Mouse (Mus musculus) liver, postnatal 0 days (tissue): ENCODE measurements at regions not wholly inside any gene's neighbourhood (a gene's known extent, or its start where the extent isn't known, plus 50 kb on each side); places are given as distances from the start of the nearest gene placed in this dataset.

Source experiments
- ATAC-seq: fragments of 200-750 bp; cut with Nextera tagmentation; 2 replicates; pipeline ENCODE4 v1.8.0; 2017; ENCODE audit warnings: mild to moderate bottlenecking, moderate library complexity
- DNase-seq: peaks from one replicate; pipeline ENCODE4 v3.0.0-alpha.2; 2016
- H3K27ac ChIP-seq: fragments of 300-500 bp; sonication (generic); 2 replicates; pipeline ENCODE4 v1.5.1; 2014; ENCODE audit warnings: antibody characterized with exemption, moderate library complexity, mild to moderate bottlenecking, low read depth
- H3K27me3 ChIP-seq: fragments of 300-500 bp; sonication (generic); 2 replicates; pipeline ENCODE4 v1.6.1; 2014; ENCODE audit warnings: low read length, control low read depth, mixed read lengths; ENCODE audit not compliant: insufficient read depth
- H3K36me3 ChIP-seq: fragments of 300-500 bp; sonication (generic); replicated peaks from 2 replicates; pipeline ENCODE4 v1.6.1; 2014; ENCODE audit warnings: mild to moderate bottlenecking, control low read depth, low read length, moderate library complexity, mixed read lengths; ENCODE audit not compliant: insufficient read depth
- H3K4me1 ChIP-seq: fragments of 300-500 bp; sonication (generic); 2 replicates; pipeline ENCODE4 v1.6.1; 2014; ENCODE audit warnings: antibody characterized with exemption, mild to moderate bottlenecking, control low read depth; ENCODE audit not compliant: insufficient read depth
- H3K4me2 ChIP-seq: fragments of 300-500 bp; sonication (generic); 2 replicates; pipeline ENCODE4 v1.6.1; 2014; ENCODE audit warnings: low read depth, mild to moderate bottlenecking, low read length, moderate library complexity, mixed read lengths
- H3K4me3 ChIP-seq: fragments of 300-500 bp; sonication (generic); 2 replicates; pipeline ENCODE4 v1.5.1; 2014; ENCODE audit warnings: low read depth, low read length
- H3K9ac ChIP-seq: fragments of 300-500 bp; sonication (generic); replicated peaks from 2 replicates; pipeline ENCODE4 v1.6.1; 2014; ENCODE audit warnings: mild to moderate bottlenecking, moderate library complexity
- H3K9me3 ChIP-seq: fragments of 300-500 bp; sonication (generic); 2 replicates; pipeline ENCODE4 v1.6.1; 2016; ENCODE audit warnings: mild to moderate bottlenecking, control low read depth, low read length, mixed read lengths
- CTCF ChIP-seq: sonication (generic); IDR thresholded peaks from 2 replicates; pipeline ENCODE4 v1.5.1; 2016; ENCODE audit warnings: antibody characterized with exemption, low read depth
- EP300 ChIP-seq: IDR thresholded peaks from 2 replicates; pipeline ENCODE4 v1.6.1; 2016; ENCODE audit warnings: antibody characterized with exemption, low read depth, mild to moderate bottlenecking
- WGBS: fragments of 180-500 bp; shearing (Covaris S2); extraction: QIAGEN DNeasy Blood & Tissue Kit; methylation state at CpG from one replicate; pipeline ENCODE4 v1.1.7; 2014; ENCODE audit not compliant: insufficient replicate concordance; 5-methylcytosine and 5-hydroxymethylcytosine counted together

- H3K27me3 ChIP-seq, result no peaks in the 10 kb centered on the region
- H3K4me2 ChIP-seq, result no peak overlapping the region
- no peak for ATAC-seq
- no peaks in the 10 kb centered on the region for H3K4me1 ChIP-seq
- no peak overlapping the region for H3K4me3 ChIP-seq
- WGBS, result 49% methylated on average over 3 of the region's 3 CpGs
- TF ChIP-seq CTCF, result no peak
- TF ChIP-seq EP300, result no peak
- H3K27ac ChIP-seq, result no peak overlapping the region
- H3K36me3 ChIP-seq, result no peaks in the 10 kb centered on the region
- DNase-seq, result no peak
- H3K9ac ChIP-seq, result no peak overlapping the region
- H3K9me3 ChIP-seq, result no peaks in the 10 kb centered on the region
Observed at GRCm38 (mm10) chr15:74454543-74454942, 181.6 kb downstream of the Mroh4 start.

GRCm38 (mm10) chr15:74453810-74454209, 182.3 kb downstream of the Mroh4 start:
- Histone ChIP-seq H3K9me3 (no peaks in the 10 kb centered on the region), H3K27ac (no peak overlapping the region), H3K36me3 (no peaks in the 10 kb centered on the region), H3K4me3 (no peak overlapping the region), H3K9ac (no peak overlapping the region), H3K4me1 (no peaks in the 10 kb centered on the region), H3K4me2 (no peak overlapping the region), H3K27me3 (no peaks in the 10 kb centered on the region)
- no peak for TF ChIP-seq CTCF
- TF ChIP-seq EP300, result no peak
- 52% methylated on average over 6 of the region's 6 CpGs for WGBS
- ATAC-seq (no peak), DNase-seq (no peak)

- no peaks in the 10 kb centered on the region for H3K36me3 ChIP-seq
- H3K9me3 ChIP-seq, result no peaks in the 10 kb centered on the region
- no peak overlapping the region for H3K4me3 ChIP-seq
- H3K27me3 ChIP-seq, result no peaks in the 10 kb centered on the region
- ATAC-seq (no peak), DNase-seq (no peak)
- no peak overlapping the region for H3K4me2 ChIP-seq
- WGBS, result 79% methylated on average over 3 of the region's 3 CpGs
- H3K27ac ChIP-seq, result no peak overlapping the region
- TF ChIP-seq EP300, result no peak
- no peak for TF ChIP-seq CTCF
- H3K9ac ChIP-seq, result no peak overlapping the region
- no peaks in the 10 kb centered on the region for H3K4me1 ChIP-seq
Observed at GRCm38 (mm10) chr15:74452426-74452825, 183.7 kb downstream of the Mroh4 start.

- Histone ChIP-seq H3K27me3 (no peaks in the 10 kb centered on the region), H3K4me3 (no peak overlapping the region), H3K4me2 (no peak overlapping the region), H3K9me3 (no peaks in the 10 kb centered on the region), H3K36me3 (no peaks in the 10 kb centered on the region), H3K27ac (no peak overlapping the region), H3K9ac (no peak overlapping the region), H3K4me1 (no peaks in the 10 kb centered on the region)
- 74% methylated on average over 13 of the region's 13 CpGs for WGBS
- DNase-seq (no peak), ATAC-seq (no peak)
- TF ChIP-seq EP300, result no peak
- no peak for TF ChIP-seq CTCF
Observed at GRCm38 (mm10) chr15:74441889-74442288, 194.3 kb downstream of the Mroh4 start.

- no peaks in the 10 kb centered on the region for H3K27me3 ChIP-seq
- H3K27ac ChIP-seq, result no peak overlapping the region
- no peaks in the 10 kb centered on the region for H3K4me1 ChIP-seq
- no peak overlapping the region for H3K4me3 ChIP-seq
- DNase-seq (no peak), ATAC-seq (no peak)
- TF ChIP-seq EP300 (no peak), CTCF (no peak)
- no peak overlapping the region for H3K9ac ChIP-seq
- WGBS, result 69% methylated on average over 6 of the region's 6 CpGs
- H3K4me2 ChIP-seq, result no peak overlapping the region
- no peaks in the 10 kb centered on the region for H3K36me3 ChIP-seq
- H3K9me3 ChIP-seq, result no peaks in the 10 kb centered on the region
Observed at GRCm38 (mm10) chr15:74426989-74427388, 209.2 kb downstream of the Mroh4 start.

- DNase-seq (no peak), ATAC-seq (no peak)
- Histone ChIP-seq H3K4me1 (no peaks in the 10 kb centered on the region), H3K36me3 (no peaks in the 10 kb centered on the region), H3K27me3 (no peaks in the 10 kb centered on the region), H3K27ac (no peak overlapping the region), H3K9me3 (no peaks in the 10 kb centered on the region), H3K4me3 (no peak overlapping the region), H3K9ac (no peak overlapping the region), H3K4me2 (no peak overlapping the region)
- 40% methylated on average over 3 of the region's 3 CpGs for WGBS
- TF ChIP-seq CTCF, result no peak
- no peak for TF ChIP-seq EP300
Observed at GRCm38 (mm10) chr15:74423001-74423400, 213.2 kb downstream of the Mroh4 start.

GRCm38 (mm10) chr15:74420550-74420949, 215.6 kb downstream of the Mroh4 start:
- no peaks in the 10 kb centered on the region for H3K4me1 ChIP-seq
- no peaks in the 10 kb centered on the region for H3K9me3 ChIP-seq
- WGBS, result 74% methylated on average over 8 of the region's 8 CpGs
- TF ChIP-seq EP300 (no peak), CTCF (no peak)
- H3K9ac ChIP-seq, result no peak overlapping the region
- no peaks in the 10 kb centered on the region for H3K27me3 ChIP-seq
- DNase-seq (no peak), ATAC-seq (no peak)
- no peak overlapping the region for H3K4me3 ChIP-seq
- H3K27ac ChIP-seq, result no peak overlapping the region
- H3K4me2 ChIP-seq, result no peak overlapping the region
- no peaks in the 10 kb centered on the region for H3K36me3 ChIP-seq
